Mouse (Mus musculus) spleen, postnatal 14 days (tissue): ENCODE data around the gene Mmp15.

ENCODE experiments used
- DNase-seq, 2 experiments: peaks; one replicate each; pipeline ENCODE4 v3.0.0; 2021 to 2022; ENCODE audit warnings: low spot score in 2 of 2

The Mmp15 gene

DNA sequence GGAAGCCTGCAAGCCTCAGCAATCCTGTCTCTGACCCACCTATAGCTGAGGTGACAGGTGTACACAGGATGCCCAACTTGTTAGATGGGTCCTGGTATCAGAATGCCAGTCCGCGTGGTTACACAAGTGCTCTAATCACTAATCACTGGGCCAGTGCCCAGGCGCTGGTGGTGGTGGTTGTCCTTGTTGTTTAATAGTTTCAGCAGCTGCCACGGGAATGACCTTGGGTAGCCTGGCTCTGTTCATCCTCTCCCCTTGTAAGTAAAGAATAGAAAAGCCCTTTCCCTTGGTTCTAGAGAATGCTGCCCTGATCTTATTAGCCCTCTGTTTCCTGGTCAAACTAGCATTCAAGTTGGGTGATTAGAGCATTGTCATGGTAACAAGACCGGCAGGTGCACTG is 10.3 kb upstream of the Mmp15 start:
- no peak for DNase-seq

DNA sequence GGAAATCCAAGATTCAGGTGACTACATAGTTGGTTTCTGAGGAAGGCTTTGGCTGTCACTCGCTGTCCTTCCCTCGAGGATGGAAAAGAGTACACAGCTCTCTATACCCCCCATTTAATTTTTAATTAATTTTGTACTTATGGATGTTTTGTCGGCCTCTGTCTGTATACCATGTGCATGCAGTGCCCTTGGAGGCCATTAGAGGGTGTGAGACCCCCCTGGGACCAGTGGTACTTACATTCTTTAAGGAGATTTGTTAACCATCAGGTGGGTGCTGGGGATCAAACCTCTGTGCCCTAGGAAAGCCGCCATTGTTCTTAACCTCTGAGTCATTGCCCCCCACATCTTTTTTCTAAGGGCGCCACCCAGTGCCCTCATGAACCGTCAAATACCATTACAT is 7.4 kb upstream of the Mmp15 start:
- DNase-seq = no peak

DNA sequence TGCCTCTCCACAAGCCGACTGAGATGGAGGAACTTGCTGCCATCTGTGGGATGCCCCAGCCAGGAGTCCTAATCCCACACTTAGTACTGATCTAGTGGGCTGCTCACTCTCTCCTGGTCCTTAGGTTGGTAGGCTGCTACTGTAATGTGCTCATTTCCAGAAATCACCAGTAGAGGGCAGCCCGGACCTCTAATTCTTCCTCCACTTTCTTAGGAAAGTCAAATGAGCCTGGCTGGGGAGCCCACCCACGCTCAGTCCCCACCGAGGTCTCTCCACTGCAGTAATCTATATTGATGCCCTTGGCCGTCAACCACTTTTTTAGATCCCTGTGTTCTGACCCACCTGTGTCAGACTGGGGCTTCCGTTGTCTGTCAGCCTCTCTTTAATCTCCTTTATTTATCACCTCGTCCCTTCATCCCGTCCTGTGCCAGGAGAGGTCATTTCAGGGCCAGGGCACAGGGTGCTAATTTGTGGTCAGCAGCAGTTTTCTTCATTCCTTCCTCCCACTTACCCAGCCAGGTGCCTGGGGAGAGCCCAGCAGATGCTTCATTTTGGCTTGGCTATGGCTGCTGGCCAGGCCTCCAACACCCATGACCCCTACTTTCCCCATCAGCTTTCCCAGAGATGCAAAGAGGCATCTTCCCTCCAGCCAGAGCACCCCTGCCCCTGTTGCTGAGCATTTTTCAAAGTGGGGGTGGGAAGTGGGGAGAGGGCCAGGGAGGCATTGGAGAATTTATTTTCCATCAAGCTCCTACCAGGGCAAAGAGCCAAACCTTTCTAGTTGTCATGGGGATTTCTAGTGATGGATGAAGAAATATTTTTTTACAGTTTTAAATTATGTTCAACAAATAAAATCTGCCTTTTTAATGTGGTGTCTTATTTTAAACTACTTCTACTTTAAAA is 5.2 kb upstream of the Mmp15 start:
- peak in 1 of 2 experiments; percentile 42 for DNase-seq

DNA sequence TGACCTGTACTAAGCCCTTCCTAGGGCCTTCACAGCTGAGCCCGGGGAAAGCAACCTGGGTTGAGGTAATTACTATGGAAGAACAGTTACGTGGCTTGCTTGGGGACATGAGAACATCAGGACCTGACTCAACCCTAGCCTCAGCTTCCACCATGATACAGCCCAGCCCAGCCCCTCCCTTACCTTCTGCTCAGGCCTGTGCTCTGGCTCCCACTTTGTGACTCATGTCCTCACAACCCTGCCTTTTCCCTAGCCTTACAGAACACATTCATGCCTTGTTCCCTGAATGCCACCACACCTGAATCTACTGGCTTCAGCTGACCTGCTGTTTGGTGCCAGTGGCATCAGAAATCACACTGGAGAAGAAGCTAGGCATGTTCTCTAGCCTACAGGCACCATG is 3.7 kb upstream of the Mmp15 start:
- no peak for DNase-seq

DNA sequence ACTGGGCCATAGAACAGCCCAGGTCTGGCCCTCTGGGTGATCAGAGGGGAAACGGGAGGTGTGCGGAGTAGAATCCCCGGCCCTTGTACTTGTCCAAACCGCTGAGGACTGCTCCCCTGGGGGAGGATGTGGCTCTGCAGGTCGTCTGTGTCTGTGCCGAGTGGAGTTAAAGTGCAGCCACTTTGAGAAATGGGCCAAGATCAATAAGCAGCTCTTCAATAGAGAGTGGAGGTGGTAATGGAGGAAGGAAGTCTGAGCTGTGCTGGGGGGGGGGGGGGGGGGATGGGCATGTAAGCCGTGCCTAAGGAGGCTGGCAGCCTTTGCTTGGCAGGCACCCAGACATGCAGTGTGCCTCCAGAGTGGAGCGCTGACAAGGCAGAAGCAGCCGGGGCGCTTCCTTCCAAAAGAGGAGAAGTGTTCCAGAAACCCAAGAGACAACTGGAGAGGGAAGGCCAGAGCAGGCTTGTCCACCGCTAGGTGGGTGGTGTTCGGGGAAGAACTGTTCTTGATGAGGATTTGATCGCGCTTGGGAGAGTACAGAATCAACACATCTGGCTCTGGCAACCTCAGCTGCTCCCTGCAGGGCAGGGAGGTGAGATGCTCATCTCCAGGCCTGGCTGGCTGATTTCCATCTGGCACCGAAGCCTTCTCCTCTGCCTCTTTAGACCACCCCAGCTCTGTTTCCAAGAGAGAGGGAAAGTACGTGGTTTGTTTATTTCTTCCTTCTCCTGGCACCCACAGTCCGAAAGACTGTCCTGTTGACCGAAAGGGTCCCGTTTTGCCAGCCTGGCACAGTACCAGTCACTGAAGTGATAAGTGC is 3.0 kb upstream of the Mmp15 start:
- DNase-seq = no peak

DNA sequence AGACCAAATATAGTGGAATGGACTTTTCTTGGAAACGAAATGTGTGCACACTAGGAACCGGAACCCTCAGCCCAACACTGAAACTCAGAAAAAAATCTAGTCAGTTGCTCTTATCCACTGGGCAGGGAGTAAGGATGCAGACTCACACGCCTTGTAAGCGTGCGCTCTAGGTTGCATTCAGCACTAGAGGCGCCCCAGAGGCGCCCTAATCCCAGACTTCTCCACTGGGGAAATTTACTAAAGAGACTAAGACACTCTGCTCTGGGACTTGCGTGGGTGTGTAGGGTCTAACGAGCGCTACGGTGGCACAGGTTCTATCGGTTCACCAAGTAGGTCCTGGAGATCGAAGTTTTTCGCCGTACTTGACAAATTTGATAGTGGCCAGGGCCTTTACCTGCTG is 607 bp upstream of the Mmp15 start:
- no peak for DNase-seq

DNA sequence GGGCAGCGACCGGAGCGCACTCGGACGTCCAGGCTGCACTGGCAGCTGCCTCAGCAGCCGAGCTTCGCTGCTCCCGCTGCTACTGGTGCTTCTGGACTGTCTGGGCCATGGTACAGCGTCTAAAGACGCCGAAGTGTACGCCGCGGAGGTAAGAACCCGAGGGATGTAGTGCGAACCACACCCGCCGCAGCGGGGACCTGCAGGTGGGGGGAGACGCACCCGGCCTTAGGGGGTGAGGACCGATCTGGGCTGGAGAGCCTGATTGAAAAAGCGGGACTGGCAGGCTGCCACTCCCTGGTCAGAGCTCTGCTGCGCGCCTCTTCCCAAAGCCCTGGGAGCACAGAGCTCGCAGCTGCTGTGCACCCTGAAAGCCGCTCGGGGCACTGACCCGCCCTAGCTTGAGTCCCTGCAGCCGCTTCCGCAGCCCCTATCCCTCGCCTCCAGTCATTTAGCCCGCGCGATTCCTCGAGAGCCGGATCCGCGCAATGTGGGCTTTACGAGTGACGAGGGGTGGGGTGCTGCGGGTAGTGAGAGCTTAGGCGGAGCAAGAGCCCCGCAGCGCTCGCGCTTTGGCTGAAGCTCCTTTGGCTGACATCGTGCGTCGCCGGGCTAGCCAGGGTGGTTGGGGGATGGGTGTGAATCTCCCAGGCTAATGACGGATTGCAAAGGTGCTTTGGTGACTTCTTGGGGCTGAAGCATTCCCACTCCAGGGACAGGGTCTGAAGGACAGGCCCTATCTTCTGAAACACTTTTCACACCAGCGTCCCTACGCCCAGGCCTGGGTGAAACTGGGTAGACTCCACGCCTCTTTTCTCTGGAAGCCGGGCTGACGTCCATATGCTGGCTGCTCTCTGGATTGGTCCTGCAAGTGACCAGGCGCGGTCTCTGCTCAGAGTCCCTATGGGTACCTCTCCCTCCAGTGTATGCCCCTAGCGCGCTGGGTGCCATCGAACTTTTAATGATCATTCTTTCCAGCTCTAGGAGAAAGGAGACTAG is 1.1 kb downstream of the Mmp15 start:
- no peak for DNase-seq

DNA sequence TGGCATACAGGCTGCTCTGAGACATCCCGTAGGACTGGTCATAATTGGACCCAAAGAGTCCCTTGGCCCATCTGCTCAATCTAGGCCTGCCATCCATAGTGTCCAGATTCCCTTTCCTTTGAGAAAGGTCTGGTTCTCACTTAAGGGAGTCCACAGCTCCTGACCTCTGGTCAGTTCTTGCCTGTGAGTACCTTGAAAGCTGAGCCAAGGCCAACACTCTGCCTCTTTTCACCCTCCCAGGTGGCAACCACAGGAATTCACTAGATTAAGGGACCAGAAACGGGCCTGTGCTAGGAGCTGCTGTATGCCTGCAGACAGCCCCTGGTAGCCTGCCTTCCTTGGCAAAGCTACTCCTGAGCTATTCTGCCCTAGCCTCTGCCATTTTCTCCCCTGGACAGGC is 2.5 kb downstream of the Mmp15 start:
- DNase-seq = no peak

DNA sequence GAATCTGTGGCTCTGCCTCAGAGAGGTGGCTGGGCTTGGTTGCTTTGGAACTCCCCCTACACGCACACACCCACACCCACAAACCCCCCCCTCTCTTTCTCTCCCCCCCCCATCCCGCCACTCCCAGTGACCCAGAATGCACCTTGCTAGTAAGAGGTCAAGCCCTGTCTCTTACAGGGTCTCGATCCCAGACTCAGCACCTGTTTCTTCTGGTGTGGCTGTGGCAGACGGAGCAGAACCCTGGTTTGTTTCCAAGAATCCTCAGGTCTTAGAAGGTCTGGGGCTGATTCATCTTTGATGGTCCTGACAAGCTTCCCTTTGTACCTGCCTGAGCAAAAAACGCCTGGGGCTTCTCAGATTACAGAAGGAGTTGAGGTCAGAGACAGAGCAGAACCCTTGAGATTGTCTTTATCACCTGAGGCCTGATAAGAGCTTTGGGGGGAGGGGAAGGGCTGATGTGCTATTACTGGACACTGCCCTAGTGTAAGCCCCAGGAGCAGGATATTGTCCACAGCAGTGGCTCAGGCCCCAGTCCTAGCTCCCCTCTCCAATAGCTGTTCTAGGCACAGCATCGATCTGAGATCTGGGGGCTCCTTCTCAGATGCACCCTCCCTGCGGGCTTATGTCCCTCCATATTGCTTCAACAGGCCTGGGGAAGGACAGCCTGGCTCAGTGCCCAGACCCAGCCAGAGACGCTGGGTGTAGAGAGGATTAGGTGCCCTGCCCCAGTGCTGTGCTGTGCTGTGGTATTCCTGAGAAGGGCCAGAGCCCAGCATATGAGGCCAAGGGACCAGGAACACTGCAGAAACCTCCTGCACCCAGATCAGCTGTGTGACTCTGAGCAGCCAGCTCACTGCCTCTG is 6.7 kb downstream of the Mmp15 start:
- DNase-seq = no peak

DNA sequence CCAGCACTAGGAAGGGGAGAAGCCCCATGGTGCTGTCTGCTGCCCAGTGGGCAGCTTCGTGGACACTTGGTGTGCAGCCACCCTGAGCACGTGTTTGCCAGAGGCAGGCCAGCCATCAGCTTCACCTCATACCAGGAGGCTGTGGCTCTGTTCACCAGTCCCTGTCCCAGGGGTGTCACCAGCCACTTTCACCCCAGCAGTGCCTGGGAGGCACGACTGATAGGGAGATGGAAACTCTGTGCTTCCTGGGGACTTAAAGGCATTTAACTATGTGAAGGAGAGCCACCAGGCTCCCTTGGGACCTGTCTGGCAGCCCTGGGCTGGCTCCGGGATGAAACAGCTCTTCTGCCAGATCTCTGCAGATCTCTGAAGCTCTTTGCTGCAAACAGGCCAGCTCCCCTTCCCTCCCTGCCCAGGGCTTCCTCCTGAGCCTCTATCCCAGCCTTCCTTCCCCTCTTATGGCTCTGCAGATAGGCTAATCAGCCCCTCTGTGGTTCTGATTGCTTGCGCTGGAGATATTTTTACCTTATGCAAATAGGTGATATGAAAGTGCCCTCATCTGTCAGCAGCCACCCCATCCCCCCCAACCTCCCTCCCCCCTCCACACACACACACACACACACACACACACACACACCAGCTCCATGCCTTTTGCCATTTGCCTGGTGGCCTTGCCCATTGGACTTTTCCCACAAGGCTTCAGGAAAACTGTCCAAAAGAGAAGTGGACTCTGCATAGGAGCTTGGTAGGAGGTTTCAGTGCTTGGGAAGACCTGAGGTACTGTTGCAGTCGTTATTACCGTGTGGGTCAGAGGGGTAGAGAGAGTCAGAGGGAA is 8.3 kb downstream of the Mmp15 start:
- no peak for DNase-seq

DNA sequence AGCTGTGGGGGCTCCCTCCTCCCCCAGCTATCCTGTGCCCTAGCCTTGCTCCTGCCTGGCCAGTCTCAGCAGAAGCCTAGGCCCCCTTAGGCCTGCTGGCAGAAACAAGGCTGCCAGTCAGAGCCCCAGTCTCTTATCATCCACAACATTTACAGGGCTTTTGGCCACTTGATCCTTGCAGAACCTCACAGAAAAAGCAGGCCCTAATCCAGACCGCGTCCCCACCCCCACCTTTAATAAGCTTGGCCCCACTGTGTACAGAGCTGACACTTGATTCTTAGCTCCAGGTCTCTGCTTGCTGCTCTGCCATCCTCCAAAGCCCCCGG is 8.9 kb downstream of the Mmp15 start:
- no peak for DNase-seq

DNA sequence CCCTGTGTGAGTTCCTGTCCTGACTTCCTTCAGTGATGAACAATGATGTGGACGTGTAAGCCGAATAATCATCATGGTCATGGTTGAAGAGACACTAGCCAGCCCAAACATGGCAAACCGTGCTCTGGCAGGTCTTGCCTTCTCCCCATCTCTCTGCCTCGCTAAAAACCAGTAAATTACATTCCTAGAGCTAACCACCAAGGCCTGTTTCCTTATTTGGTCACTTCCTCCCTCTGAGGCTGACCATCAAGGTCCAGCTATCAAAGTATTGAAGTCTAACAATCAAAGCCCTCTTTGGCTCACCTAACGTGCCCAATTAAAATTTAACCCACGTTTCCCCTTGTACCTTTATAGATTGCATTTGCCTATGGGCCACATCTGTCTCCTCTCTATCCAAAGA is 10.2 kb downstream of the Mmp15 start:
- no peak for DNase-seq

DNA sequence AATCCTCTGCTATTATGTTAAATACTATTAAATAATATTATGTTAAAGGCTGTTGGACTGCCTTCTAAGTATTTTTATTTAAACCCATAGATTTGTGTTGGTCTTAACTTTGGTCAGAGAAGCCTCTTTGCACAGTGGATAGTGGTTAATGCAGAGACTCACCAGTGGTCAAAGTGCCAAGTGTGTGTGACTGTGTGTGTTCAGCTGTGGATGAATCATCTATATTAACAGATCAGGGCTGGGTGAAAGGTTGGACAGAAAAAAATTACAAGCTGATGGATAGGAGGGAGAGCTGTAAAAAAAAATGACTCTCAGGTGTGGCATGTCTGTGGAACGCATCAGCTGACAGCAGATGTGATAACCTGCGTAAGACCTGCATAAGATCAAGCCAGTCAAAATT is 11.8 kb downstream of the Mmp15 start:
- no peak for DNase-seq

DNA sequence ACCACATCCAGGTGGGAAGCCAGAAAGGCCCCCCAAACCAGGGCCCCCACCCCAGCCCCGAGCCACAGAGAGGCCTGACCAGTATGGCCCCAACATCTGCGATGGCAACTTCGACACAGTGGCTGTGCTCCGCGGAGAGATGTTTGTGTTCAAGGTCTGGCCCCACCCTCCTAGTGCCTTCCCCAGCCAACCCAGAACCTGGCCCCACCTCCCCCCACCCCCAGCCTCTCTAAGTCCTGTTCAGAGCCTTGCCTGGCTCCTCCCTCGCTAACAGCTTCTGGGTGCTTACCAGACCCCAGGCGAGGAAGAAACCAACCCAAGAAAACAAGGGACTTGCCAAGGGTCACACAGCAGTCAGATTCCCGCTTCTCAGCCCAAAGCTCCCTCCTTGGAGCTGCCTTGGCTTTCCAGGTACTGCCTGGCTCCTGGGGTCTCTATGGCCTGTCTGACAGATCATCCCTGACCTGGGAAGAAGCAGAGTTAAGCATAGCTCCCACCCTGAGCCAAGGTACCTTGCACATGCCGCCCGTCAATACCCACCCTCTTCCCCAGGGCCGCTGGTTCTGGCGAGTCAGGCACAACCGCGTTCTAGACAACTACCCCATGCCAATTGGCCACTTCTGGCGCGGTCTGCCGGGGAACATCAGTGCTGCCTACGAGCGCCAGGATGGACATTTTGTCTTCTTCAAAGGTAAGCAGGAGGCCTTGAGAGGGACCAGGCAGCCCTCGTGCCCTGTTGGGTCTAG is 17.7 kb downstream of the Mmp15 start:
- DNase-seq = no peak

DNA sequence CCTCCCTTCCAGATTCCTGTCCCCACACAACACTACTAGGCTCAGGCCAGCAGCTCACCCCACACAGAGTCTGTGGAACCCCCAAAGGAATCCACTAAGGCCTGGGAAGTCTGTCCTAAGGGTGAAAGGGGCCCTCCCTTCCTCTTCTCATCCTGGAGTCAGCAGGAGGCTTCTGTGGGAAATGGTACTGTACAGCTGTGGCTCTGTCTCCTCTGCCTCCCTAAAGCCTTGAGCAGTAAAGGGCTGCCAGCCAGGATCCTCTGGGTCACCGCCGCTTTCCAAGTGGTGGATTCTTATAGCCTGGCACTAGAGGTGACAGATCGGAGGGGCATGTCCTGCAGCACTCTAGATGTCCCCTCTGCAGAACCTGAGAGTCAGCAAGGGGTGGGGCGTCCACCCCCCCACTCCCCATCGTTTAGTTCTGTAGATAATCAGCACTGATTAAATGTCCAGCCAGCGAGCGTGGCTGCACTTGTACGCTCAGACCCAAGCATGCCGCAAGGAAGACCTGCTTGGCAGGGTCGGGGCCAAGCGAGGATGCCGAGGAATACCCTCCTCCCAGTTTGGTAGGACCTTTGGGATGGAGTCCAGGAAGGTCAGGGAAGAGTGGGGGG is 21.4 kb downstream of the Mmp15 start:
- no peak for DNase-seq

DNA sequence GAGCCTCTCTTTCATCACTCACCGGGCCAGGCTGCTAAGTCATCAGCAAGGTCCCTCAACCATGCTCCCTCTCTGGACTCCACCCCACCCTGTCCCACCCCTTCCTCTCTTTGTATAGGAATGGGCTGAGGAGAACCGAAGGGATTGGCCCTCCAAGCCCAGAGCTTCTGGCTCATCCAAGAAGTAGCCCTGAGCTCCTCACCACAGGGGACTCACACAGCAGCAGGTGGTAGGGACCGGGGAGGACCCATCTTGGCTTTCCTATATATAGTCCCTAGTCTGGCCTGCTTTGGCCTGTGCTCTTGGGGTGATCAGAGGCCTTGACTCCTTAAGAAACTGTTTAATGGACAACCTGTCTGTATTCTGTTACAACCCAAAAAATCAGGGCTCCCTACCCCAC is 22.4 kb downstream of the Mmp15 start:
- no peak for DNase-seq

DNA sequence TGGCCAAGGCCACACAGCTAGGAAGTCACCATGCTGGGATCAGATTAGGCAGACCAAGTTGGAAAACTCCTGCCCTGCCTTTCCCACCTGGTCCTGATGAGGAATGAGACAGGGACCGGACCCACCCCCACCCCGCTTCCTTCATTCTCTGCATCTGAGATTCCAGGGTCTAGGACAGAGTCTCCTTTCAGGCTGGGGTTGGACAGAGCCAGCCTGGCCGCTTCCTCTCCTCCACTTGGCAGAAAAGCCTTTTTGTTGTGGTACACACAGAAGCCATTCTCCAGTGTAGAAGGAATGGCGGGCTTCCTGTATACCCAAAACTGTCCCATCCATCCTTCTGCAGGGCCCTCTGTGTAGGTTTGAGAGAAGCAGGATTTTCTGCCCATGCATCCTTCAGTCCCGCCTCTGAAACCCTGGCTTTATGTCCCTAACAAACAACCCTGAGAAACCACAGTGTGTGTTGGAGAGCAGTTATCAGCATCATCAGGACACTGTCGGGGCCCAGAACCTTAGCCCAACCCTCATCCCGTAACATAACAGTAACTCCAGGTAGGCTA is 23.4 kb downstream of the Mmp15 start:
- DNase-seq = no peak

DNA sequence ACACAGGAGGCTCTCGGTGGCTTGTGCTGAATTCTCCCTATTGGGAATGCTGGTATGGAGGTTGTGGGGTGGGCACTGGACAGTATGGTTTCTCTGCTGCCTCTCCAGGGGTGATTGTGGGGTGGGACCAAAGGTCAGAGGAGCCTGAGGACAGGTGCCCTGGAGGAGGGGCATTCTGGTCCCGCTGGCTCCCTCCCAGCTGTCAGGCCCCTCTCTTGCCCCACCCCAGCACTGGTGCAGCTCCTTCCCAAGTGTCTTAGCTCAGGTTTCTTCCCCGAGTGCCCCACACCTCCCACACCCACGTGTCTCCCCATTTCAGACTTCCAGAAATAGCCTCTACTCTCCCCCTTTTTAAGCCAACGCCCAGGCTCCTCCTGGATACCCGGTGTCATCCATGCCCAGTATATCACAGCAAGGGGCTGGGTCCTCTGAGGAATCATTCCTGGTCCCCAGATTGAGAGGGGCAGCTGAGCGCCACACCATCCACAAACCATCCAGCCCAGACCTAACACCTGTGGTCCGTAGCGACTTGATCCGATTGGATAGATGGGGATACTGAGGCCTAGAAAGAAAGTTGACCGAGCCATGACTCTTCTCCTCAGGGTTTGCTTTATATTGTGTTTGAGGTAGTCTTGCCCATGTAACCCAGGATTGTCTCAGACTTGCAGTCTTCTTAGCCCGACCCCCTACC is 24.4 kb downstream of the Mmp15 start:
- no peak for DNase-seq
